Mouse (Mus musculus): ENCODE measurements at regions not wholly inside any gene's neighbourhood (a gene's known extent, or its start where the extent isn't known, plus 50 kb on each side); places are given as distances from the start of the nearest gene placed in this dataset.
"Not testable (repeated sequence)": the region's sequence is repeated elsewhere in the genome, so short reads cannot be mapped to it uniquely, and the experiment has no call there.

DNA sequence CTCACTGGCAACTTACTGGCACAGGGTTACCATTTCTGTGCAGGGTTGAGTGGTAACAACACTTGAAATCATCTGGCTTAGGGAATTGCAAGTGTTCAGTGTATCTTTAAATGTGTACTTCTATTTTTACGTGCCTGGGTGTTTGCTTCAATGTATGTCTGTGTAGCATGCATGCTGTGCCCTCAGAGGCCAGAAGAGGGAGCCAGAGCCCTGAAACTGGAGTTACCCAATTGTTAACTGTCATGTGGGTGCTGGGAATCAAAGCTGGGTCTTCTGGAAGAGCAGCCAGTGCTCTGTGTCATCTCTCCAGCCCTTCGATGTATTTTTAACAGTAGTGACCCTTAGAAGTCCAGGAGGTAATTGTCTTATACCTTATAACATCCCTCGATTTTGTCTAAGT lies 58.2 kb upstream of the Cdk6 start:
- no peak for DNase-seq
- WGBS = 85% methylated on average over 3 of the region's 3 CpGs
- Histone ChIP-seq H3K4me1 (ENCODE audit: control insufficient read depth, insufficient read depth, low read length) (no peaks in the 10 kb centered on the region), H3K27me3 (ENCODE audit: control insufficient read depth, insufficient read depth, low read length) (no peaks in the 10 kb centered on the region), H3K27ac (ENCODE audit: insufficient read depth, low read length) (no peak overlapping the region), H3K4me3 (replicated peaks; ENCODE audit: insufficient read depth, low read depth, low read length) (no peak overlapping the region)
- no peak for TF ChIP-seq CTCF (IDR thresholded peaks at IDR 0.05; ENCODE audit: borderline replicate concordance, insufficient read depth, low read depth, low read length)
- TF ChIP-seq POLR2A (IDR thresholded peaks at IDR 0.05; ENCODE audit: borderline replicate concordance, insufficient read depth, low read length) = no peak

DNA sequence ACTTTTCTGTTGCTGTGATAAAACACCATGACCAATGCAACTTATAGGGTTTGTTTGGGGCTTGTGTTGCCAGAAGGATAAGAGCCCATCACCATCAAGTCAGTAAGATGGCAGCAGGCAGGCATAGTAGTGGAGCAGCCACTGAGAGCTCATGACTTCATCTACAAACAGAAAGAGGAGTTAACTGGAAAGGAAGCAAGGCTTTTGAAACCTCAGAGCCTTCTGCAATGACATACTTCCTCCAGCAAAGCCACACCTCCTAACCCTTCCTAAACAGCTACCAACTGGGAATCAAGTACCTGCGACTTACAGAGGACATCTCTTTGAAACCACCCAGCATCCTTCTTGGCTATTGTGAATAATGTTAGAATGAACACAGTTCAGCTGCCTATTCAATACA lies 57.0 kb upstream of the Cdk6 start:
- H3K27ac ChIP-seq (ENCODE audit: insufficient read depth, low read length); DNase-seq; H3K27me3 ChIP-seq (ENCODE audit: control insufficient read depth, insufficient read depth, low read length); H3K4me3 ChIP-seq (replicated peaks; ENCODE audit: insufficient read depth, low read depth, low read length); H3K4me1 ChIP-seq (ENCODE audit: control insufficient read depth, insufficient read depth, low read length): not testable (repeated sequence)
- 95% methylated on average over 1 of the region's 1 CpGs for WGBS

DNA sequence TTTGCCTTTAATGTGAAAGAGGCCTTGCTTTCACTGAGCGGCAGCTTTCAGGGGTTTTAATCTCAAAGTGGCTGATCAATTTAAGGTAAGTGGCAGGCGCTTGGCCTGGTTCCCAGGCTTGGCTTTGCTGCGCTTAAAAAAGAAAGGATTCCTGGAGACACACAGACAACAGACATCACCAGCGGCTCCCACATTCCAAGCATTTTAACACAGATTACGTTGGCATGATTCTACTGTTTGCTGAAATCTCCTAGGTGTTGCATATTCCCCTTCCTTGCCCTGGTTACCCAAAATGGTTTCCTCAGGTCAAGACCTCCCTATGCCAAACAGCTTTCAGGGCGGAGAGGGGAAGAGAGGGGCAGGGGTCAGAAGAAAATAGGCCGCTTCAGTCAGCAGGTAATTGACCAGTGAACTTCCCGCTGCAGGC lies 51.3 kb upstream of the Cdk6 start:
- H3K27ac ChIP-seq (ENCODE audit: insufficient read depth, low read length); H3K4me3 ChIP-seq (replicated peaks; ENCODE audit: insufficient read depth, low read depth, low read length); H3K4me1 ChIP-seq (ENCODE audit: control insufficient read depth, insufficient read depth, low read length); DNase-seq; H3K27me3 ChIP-seq (ENCODE audit: control insufficient read depth, insufficient read depth, low read length): not testable (repeated sequence)
- WGBS = 19% methylated on average over 8 of the region's 8 CpGs
